ENCODE assay signal across 15 mouse cellular contexts in genomic region chr5:129731021-129731420, GRCm38 (mm10). TPM values are rescaled to one million over a fixed set of nuclear protein-coding genes. Genes with fewer than 3 reads are reported as not detected.
A peak's percentile ranks its signal among the peaks of the same experiment; 100 is the strongest.
DNase-seq lines count a peak whose midpoint lies in the region; ATAC-seq and TF ChIP-seq lines count a peak whose summit lies in the region.
"Had no signal": no experiment of that assay in that cellular context is flagged by ENCODE, and none has a peak within 500 bp of the region (broad histone marks: within the 10 kb centered on the region; RNA-seq: fewer than 3 reads in every experiment).

No protein-coding gene starts in this region.

- H3K4me2 ChIP-seq in embryonic facial prominence, embryonic 14.5 days (ENCODE audit: low read depth, low read length): no peak overlapping the region
- peak overlapping the region; percentile 45; the same call in 1 of the 2 replicates for H3K4me2 ChIP-seq in heart, embryonic 11.5 days
- H3K4me2 ChIP-seq in liver, embryonic 12.5 days: no peak overlapping the region

- H3K4me3 ChIP-seq in cerebellum, adult 2 months (replicated peaks; ENCODE audit: insufficient read depth, low read depth, low read length): no peak overlapping the region
- H3K4me3 ChIP-seq in embryonic facial prominence, embryonic 14.5 days (ENCODE audit: low read depth, low read length): no peak overlapping the region
- H3K4me3 ChIP-seq in heart, embryonic 11.5 days (ENCODE audit: low read depth, low read length): no peak overlapping the region
- no peak overlapping the region for H3K4me3 ChIP-seq in liver, embryonic 12.5 days

- H3K27ac ChIP-seq in cerebellum, adult 2 months (ENCODE audit: insufficient read depth, low read length): peak overlapping the region; percentile 93
- 0 out of 2 replicates have a peak overlapping the region, but pooled peaks have one; percentile 4 for H3K27ac ChIP-seq in embryonic facial prominence, embryonic 14.5 days (replicated peaks; ENCODE audit: low read depth, low read length)
- peak overlapping the region; percentile 81 for H3K27ac ChIP-seq in heart, embryonic 11.5 days (ENCODE audit: low read depth, low read length)
- peak overlapping the region; percentile 98; the same call in 1 of the 2 replicates for H3K27ac ChIP-seq in liver, embryonic 12.5 days

- peaks cover 24% of the 10 kb centered on the region for H3K4me1 ChIP-seq in cerebellum, adult 2 months (ENCODE audit: control insufficient read depth, insufficient read depth, low read length)
- H3K4me1 ChIP-seq in embryonic facial prominence, embryonic 14.5 days (ENCODE audit: control insufficient read depth, insufficient read depth, low read length): peaks cover 24% of the 10 kb centered on the region
- peaks cover 46% of the 10 kb centered on the region for H3K4me1 ChIP-seq in heart, embryonic 11.5 days (ENCODE audit: control insufficient read depth, insufficient read depth, low read length)
- H3K4me1 ChIP-seq in liver, embryonic 12.5 days: peaks cover 58% of the 10 kb centered on the region

- H3K9ac ChIP-seq in embryonic facial prominence, embryonic 14.5 days (ENCODE audit: low read depth, low read length): no peak overlapping the region
- H3K9ac ChIP-seq in heart, embryonic 11.5 days (ENCODE audit: low read depth, low read length): 0 out of 2 replicates have a peak overlapping the region, but pooled peaks have one; percentile 29
- 0 out of 2 replicates have a peak overlapping the region, but pooled peaks have one; percentile 5 for H3K9ac ChIP-seq in liver, embryonic 12.5 days

- no peak for TF ChIP-seq POLR2A in cerebellum, adult 2 months (IDR thresholded peaks at IDR 0.05; ENCODE audit: borderline replicate concordance, insufficient read depth, low read length)

- no peaks in the 10 kb centered on the region for H3K27me3 ChIP-seq in cerebellum, adult 2 months (ENCODE audit: control insufficient read depth, insufficient read depth, low read length)
- H3K27me3 ChIP-seq in embryonic facial prominence, embryonic 14.5 days (replicated peaks; ENCODE audit: control insufficient read depth, insufficient read depth, low read length): no peaks in the 10 kb centered on the region
- H3K27me3 ChIP-seq in heart, embryonic 11.5 days (ENCODE audit: control insufficient read depth, insufficient read depth, low read length): no peaks in the 10 kb centered on the region
- H3K27me3 ChIP-seq in liver, embryonic 12.5 days (replicated peaks): no peaks in the 10 kb centered on the region
- H3K27me3 ChIP-seq: megakaryocyte, embryonic 14.5 days had no signal

- DNase-seq in cerebellum, adult 2 months: peak; percentile 42 to 51
- DNase-seq in cerebellum, postnatal 10 days: no peak
- DNase-seq in embryonic facial prominence, embryonic 14.5 days (ENCODE audit: low spot score): peak; percentile 53
- DNase-seq in thymus, postnatal 36 days: no peak
- DNase-seq in right cerebral cortex, postnatal 10 days (ENCODE audit: low spot score in 2 of 2): no peak
- DNase-seq in left cerebral cortex, postnatal 10 days (ENCODE audit: extremely low spot score in 1 of 2, low spot score in 2 of 2): no peak
- DNase-seq: layer of hippocampus, adult 9-11 months; thymus, adult 18-20 months had no signal

- H3K9me3 ChIP-seq in embryonic facial prominence, embryonic 14.5 days (ENCODE audit: control insufficient read depth, low read length): no peaks in the 10 kb centered on the region
- no peaks in the 10 kb centered on the region for H3K9me3 ChIP-seq in heart, embryonic 11.5 days (replicated peaks; ENCODE audit: control insufficient read depth, low read length)
- no peaks in the 10 kb centered on the region for H3K9me3 ChIP-seq in liver, embryonic 12.5 days (replicated peaks)
- H3K9me3 ChIP-seq: megakaryocyte, embryonic 14.5 days had no signal

- 56% methylated on average over 5 of the region's 5 CpGs for WGBS in cerebellum, adult 2 months
- 54% methylated on average over 5 of the region's 5 CpGs for WGBS in embryonic facial prominence, embryonic 14.5 days
- WGBS in heart, embryonic 11.5 days (ENCODE audit: insufficient replicate concordance): 49% methylated on average over 5 of the region's 5 CpGs
- 63% methylated on average over 5 of the region's 5 CpGs for WGBS in liver, embryonic 12.5 days (ENCODE audit: insufficient replicate concordance)

- intact Hi-C loops in left cerebral cortex, postnatal 10 days (cut with DNase I): no loop called here

- peak; percentile 21; the same call in 1 of the 2 replicates for ATAC-seq in embryonic facial prominence, embryonic 14.5 days (ENCODE audit: low read depth)
- ATAC-seq in heart, embryonic 11.5 days (replicated peaks; ENCODE audit: insufficient number of reproducible peaks, low FRiP score, low TSS enrichment): no peak
- ATAC-seq in liver, embryonic 12.5 days: no peak

- H3K36me3 ChIP-seq in embryonic facial prominence, embryonic 14.5 days (ENCODE audit: control insufficient read depth, insufficient read depth, low read length): no peaks in the 10 kb centered on the region
- H3K36me3 ChIP-seq in heart, embryonic 11.5 days (ENCODE audit: control insufficient read depth, insufficient read depth, low read length): peaks cover 3% of the 10 kb centered on the region; the same call in 1 of the 2 replicates
- H3K36me3 ChIP-seq in liver, embryonic 12.5 days: peaks cover 9% of the 10 kb centered on the region; the same call in 1 of the 2 replicates

- no peak for TF ChIP-seq CTCF in cerebellum, adult 2 months (IDR thresholded peaks at IDR 0.05; ENCODE audit: borderline replicate concordance, insufficient read depth, low read depth, low read length)

RNA-seq across cellular contexts. Expression of gene Nipsnap2, which starts 6.2 kb away (rescaled TPM):
- polyA plus RNA-seq in cerebellum, adult 2 months (2012; rRNA removed): 137 and 157 TPM in 2 replicates
- 112 and 116 TPM in 2 replicates for polyA plus RNA-seq in embryonic facial prominence, embryonic 14.5 days (2014; fragmentation: Nextera tagmentation; extraction: Ambion mirVana)
- 233 and 237 TPM in 2 replicates for polyA plus RNA-seq in heart, embryonic 11.5 days (2014; fragmentation: Nextera tagmentation; extraction: Ambion mirVana)
- 32.8 and 36.9 TPM in 2 replicates for polyA plus RNA-seq in liver, embryonic 12.5 days (2016; fragmentation: Nextera tagmentation; extraction: Ambion mirVana)
- total RNA-seq in left cerebral cortex, postnatal 10 days (2021): 10 to 100 TPM; 75.6 to 77.0 TPM

RNA-seq across cellular contexts. Expression of gene Mrps17, which starts 15.7 kb away (rescaled TPM):
- 90.6 and 97.4 TPM in 2 replicates for polyA plus RNA-seq in cerebellum, adult 2 months (2012; rRNA removed)
- polyA plus RNA-seq in embryonic facial prominence, embryonic 14.5 days (2014; fragmentation: Nextera tagmentation; extraction: Ambion mirVana): 196 and 210 TPM in 2 replicates
- polyA plus RNA-seq in heart, embryonic 11.5 days (2014; fragmentation: Nextera tagmentation; extraction: Ambion mirVana): 167 and 169 TPM in 2 replicates
- 139 and 145 TPM in 2 replicates for polyA plus RNA-seq in liver, embryonic 12.5 days (2016; fragmentation: Nextera tagmentation; extraction: Ambion mirVana)
- 10 to 100 TPM; 75.9 to 90.0 TPM for total RNA-seq in left cerebral cortex, postnatal 10 days (2021)

RNA-seq across cellular contexts. Expression of gene Sept14, which starts 22.7 kb away (rescaled TPM):
- not detected in 2 replicates for polyA plus RNA-seq in cerebellum, adult 2 months (2012; rRNA removed)
- not detected in 2 replicates for polyA plus RNA-seq in embryonic facial prominence, embryonic 14.5 days (2014; fragmentation: Nextera tagmentation; extraction: Ambion mirVana)
- polyA plus RNA-seq in heart, embryonic 11.5 days (2014; fragmentation: Nextera tagmentation; extraction: Ambion mirVana): not detected in 2 replicates
- polyA plus RNA-seq in liver, embryonic 12.5 days (2016; fragmentation: Nextera tagmentation; extraction: Ambion mirVana): not detected in 2 replicates
- total RNA-seq in left cerebral cortex, postnatal 10 days (2021): not detected
- total RNA-seq: granulocyte monocyte progenitor cell, adult 5-6 weeks had no signal
- polyA plus RNA-seq: erythroblast, embryonic 14.5 days; neural tube, embryonic 14.5 days; small intestine, adult 2 months had no signal

RNA-seq across cellular contexts. Expression of gene Psph, which starts 56.2 kb away (rescaled TPM):
- polyA plus RNA-seq in cerebellum, adult 2 months (2012; rRNA removed): 23.4 and 27.3 TPM in 2 replicates
- polyA plus RNA-seq in embryonic facial prominence, embryonic 14.5 days (2014; fragmentation: Nextera tagmentation; extraction: Ambion mirVana): 33.1 and 33.5 TPM in 2 replicates
- 33.1 and 34.9 TPM in 2 replicates for polyA plus RNA-seq in heart, embryonic 11.5 days (2014; fragmentation: Nextera tagmentation; extraction: Ambion mirVana)
- polyA plus RNA-seq in liver, embryonic 12.5 days (2016; fragmentation: Nextera tagmentation; extraction: Ambion mirVana): 88.0 and 88.7 TPM in 2 replicates
- 10 to 100 TPM; 21.9 to 23.6 TPM for total RNA-seq in left cerebral cortex, postnatal 10 days (2021)

Comparison
In these comparisons a context has a peak if more than half of its experiments do, and no peak if none do; other contexts are left out.
1. DNase-seq: peak in cerebellum, adult 2 months (2 of 2) and embryonic facial prominence, embryonic 14.5 days (single experiment); none in cerebellum, postnatal 10 days (0 of 2), thymus, postnatal 36 days (0 of 2), right cerebral cortex, postnatal 10 days (0 of 2) and left cerebral cortex, postnatal 10 days (0 of 2).
2. H3K27ac ChIP-seq: peak in every context shown above with its lines; median percentile 98 in liver, embryonic 12.5 days; 93 in cerebellum, adult 2 months; 81 in heart, embryonic 11.5 days; 4 in embryonic facial prominence, embryonic 14.5 days.